Mouse (Mus musculus) ovary, postnatal 14 days (tissue): ENCODE measurements at regions not wholly inside any gene's neighbourhood (a gene's known extent, or its start where the extent isn't known, plus 50 kb on each side); places are given as distances from the start of the nearest gene placed in this dataset.

Experiments
- DNase-seq: peaks from one replicate; pipeline ENCODE4 v3.0.0; 2022; ENCODE audit warnings: low spot score

- no peak for DNase-seq
Observed at GRCm38 (mm10) chr19:45288722-45289121, 53.1 kb upstream of the Lbx1 start.

GRCm38 (mm10) chr19:45297812-45298211, 62.2 kb upstream of the Lbx1 start:
- no peak for DNase-seq

- DNase-seq, result no peak
Observed at GRCm38 (mm10) chr19:45299341-45299740, 63.7 kb upstream of the Lbx1 start.

- DNase-seq, result no peak
Observed at GRCm38 (mm10) chr19:45299768-45300167, 63.8 kb upstream of the Btrc start.

GRCm38 (mm10) chr19:45300691-45301431, 62.7 kb upstream of the Btrc start:
- DNase-seq, result no peak

GRCm38 (mm10) chr19:45301432-45301732, 62.2 kb upstream of the Btrc start:
- DNase-seq, result no peak

GRCm38 (mm10) chr19:45301733-45302547, 61.6 kb upstream of the Btrc start:
- DNase-seq, result no peak

GRCm38 (mm10) chr19:45302548-45303241, 60.8 kb upstream of the Btrc start:
- no peak for DNase-seq

- DNase-seq, result no peak
Observed at GRCm38 (mm10) chr19:45304538-45304937, 59.0 kb upstream of the Btrc start.

- DNase-seq, result no peak
Observed at GRCm38 (mm10) chr19:45307299-45308275, 55.9 kb upstream of the Btrc start.

GRCm38 (mm10) chr19:45308676-45309275, 54.8 kb upstream of the Btrc start:
- no peak for DNase-seq

- DNase-seq, result no peak
Observed at GRCm38 (mm10) chr19:45310291-45310881, 53.1 kb upstream of the Btrc start.

GRCm38 (mm10) chr19:45310944-45311603, 52.5 kb upstream of the Btrc start:
- DNase-seq, result peak; percentile 52

GRCm38 (mm10) chr19:45311831-45312537, 51.5 kb upstream of the Btrc start:
- DNase-seq, result no peak

GRCm38 (mm10) chr19:45312713-45313365, 50.7 kb upstream of the Btrc start:
- DNase-seq, result no peak
